Mouse (Mus musculus) megakaryocyte progenitor cell, adult 5-6 weeks (primary cell): ENCODE results near the gene Lypd1. TPM values are rescaled to one million over a fixed set of nuclear protein-coding genes. Genes with fewer than 3 reads are reported as not detected.

Experiments used
- total RNA-seq, 2 experiments: library from RNA; stranded (forward) in 1 of 2; stranded (reverse) in 1 of 2; fragments of 157-497, 149-512 nt in 1 of 2; fragments of 200-1000 nt in 1 of 2; gene quantifications; 2 replicates each; pipeline versions ENCODE4 v1.2.3 to v1.2.4; 2015 to 2017

Lypd1 gene
- total RNA-seq, 2 experiments from 2014 or later, result not detected

Other genes starting within 250 kb of the Lypd1 start
- not detected in 2 replicates for gene Gpr39, start 236.1 kb downstream of the Lypd1 start, total RNA-seq (2015)
- not detected in 2 replicates for gene Gpr39, start 236.1 kb downstream of the Lypd1 start, total RNA-seq (2017)